Mouse (Mus musculus) intestine, embryonic 14.5 days (tissue): ENCODE measurements around the gene Setd1a. TPM values are rescaled to one million over a fixed set of nuclear protein-coding genes. Genes with fewer than 3 reads are reported as not detected.
A peak's percentile ranks its signal among the peaks of the same experiment; 100 is the strongest.

Experiments
- ATAC-seq: fragments of 200-750 bp; cut with Nextera tagmentation; replicated peaks from 2 replicates; pipeline ENCODE4 v1.8.0; 2017; ENCODE audit warnings: low read depth, moderate number of reproducible peaks, moderate TSS enrichment, moderate library complexity; ENCODE audit not compliant: low FRiP score, low TSS enrichment
- DNase-seq: peaks from one replicate; pipeline ENCODE4 v3.0.0-alpha.2; 2018; ENCODE audit warnings: low spot score
- H3K27ac ChIP-seq: fragments of 300-500 bp; sonication (generic); 2 replicates; pipeline ENCODE4 v1.5.1; 2014; ENCODE audit warnings: low read depth, mild to moderate bottlenecking, control low read depth
- H3K27me3 ChIP-seq: fragments of 300-500 bp; sonication (generic); replicated peaks from 2 replicates; pipeline ENCODE4 v1.6.1; 2014; ENCODE audit warnings: low read length, control low read depth; ENCODE audit not compliant: control insufficient read depth, insufficient read depth
- H3K36me3 ChIP-seq: fragments of 300-500 bp; sonication (generic); 2 replicates; pipeline ENCODE4 v1.6.1; 2014; ENCODE audit warnings: low read length, control low read depth; ENCODE audit not compliant: control insufficient read depth, insufficient read depth
- H3K4me1 ChIP-seq: fragments of 300-500 bp; sonication (generic); replicated peaks from 2 replicates; pipeline ENCODE4 v1.6.1; 2014; ENCODE audit warnings: low read length, control low read depth, mixed read lengths; ENCODE audit not compliant: control insufficient read depth, insufficient read depth
- H3K4me2 ChIP-seq: fragments of 300-500 bp; sonication (generic); 2 replicates; pipeline ENCODE4 v1.6.1; 2014; ENCODE audit warnings: low read length
- H3K4me3 ChIP-seq: fragments of 300-500 bp; sonication (generic); 2 replicates; pipeline ENCODE4 v1.5.1; 2014; ENCODE audit warnings: low read depth, low read length, control low read depth, mixed read lengths
- H3K9ac ChIP-seq: fragments of 300-500 bp; sonication (generic); 2 replicates; pipeline ENCODE4 v1.6.1; 2014; ENCODE audit warnings: mild to moderate bottlenecking, low read length
- H3K9me3 ChIP-seq: fragments of 300-500 bp; sonication (generic); 2 replicates; pipeline ENCODE4 v1.6.1; 2016; ENCODE audit warnings: low read length, control low read depth; ENCODE audit not compliant: control insufficient read depth
- WGBS: fragments of 180-500 bp; shearing (Covaris S2); extraction: QIAGEN DNeasy Blood & Tissue Kit; methylation state at CpG from one replicate; pipeline ENCODE4 v1.1.7; 2014; 5-methylcytosine and 5-hydroxymethylcytosine counted together
- polyA plus RNA-seq: library from polyadenylated mRNA; unstranded; fragments of >200 nt; fragmentation: Nextera tagmentation; extraction: Ambion mirVana; gene quantifications from 2 replicates; pipeline ENCODE4 v1.2.1, GENCODE M21; 2014

Setd1a gene
- polyA plus RNA-seq, 1 experiment from 2014 or later = 25.0 TPM

GRCm38 (mm10) chr7:127842001-127842718 lies 65.7 kb downstream of the Setd1a start:
- 0 out of 2 replicates have a peak, but pooled peaks cover 10% of the 10 kb centered on the region for H3K4me1 ChIP-seq
- WGBS = under 1% methylated on average over 40 of the region's 40 CpGs
- peak overlapping the region; percentile 94 for H3K4me3 ChIP-seq
- ATAC-seq (peak; percentile 37; the same call in 1 of the 2 replicates), DNase-seq (peak; percentile 80)
- no peaks in the 10 kb centered on the region for H3K27me3 ChIP-seq
- H3K27ac ChIP-seq = peak overlapping the region; percentile 87
- peaks cover 26% of the 10 kb centered on the region for H3K36me3 ChIP-seq
- peak overlapping the region; percentile 88 for H3K4me2 ChIP-seq
- H3K9ac ChIP-seq = peak overlapping the region; percentile 58
- no peaks in the 10 kb centered on the region for H3K9me3 ChIP-seq

Other genes starting within 250 kb of the Setd1a start
- gene Tmem265, start 215.3 kb upstream of the Setd1a start, polyA plus RNA-seq = 7.5 and 8.1 TPM in 2 replicates
- 42.0 and 49.4 TPM in 2 replicates for gene Phkg2, start 203.3 kb upstream of the Setd1a start, polyA plus RNA-seq
- gene Ccdc189, start 188.1 kb upstream of the Setd1a start, polyA plus RNA-seq = 6.9 and 7.7 TPM in 2 replicates
- 36.3 and 38.8 TPM in 2 replicates for gene Rnf40, start 187.9 kb upstream of the Setd1a start, polyA plus RNA-seq
- gene Zfp629, start 160.9 kb upstream of the Setd1a start, polyA plus RNA-seq = 12.9 and 16.7 TPM in 2 replicates
- 50.3 and 56.4 TPM in 2 replicates for gene Bcl7c, start 67.7 kb upstream of the Setd1a start, polyA plus RNA-seq
- 13.6 and 14.0 TPM in 2 replicates for gene Ctf1, start 63.9 kb upstream of the Setd1a start, polyA plus RNA-seq
- gene Ctf2, start 44.5 kb upstream of the Setd1a start, polyA plus RNA-seq = 0.27 and 0.30 TPM in 2 replicates
- gene Fbxl19, start 32.1 kb upstream of the Setd1a start, polyA plus RNA-seq = 3.3 and 4.2 TPM in 2 replicates
- gene Orai3, start 6.9 kb upstream of the Setd1a start, polyA plus RNA-seq = 17.1 and 21.9 TPM in 2 replicates
- 0.43 TPM in 1 of 2 replicates, not detected in the other for gene Gm49388, start 8.9 kb downstream of the Setd1a start, polyA plus RNA-seq
- gene Hsd3b7, start 23.9 kb downstream of the Setd1a start, polyA plus RNA-seq = 21.6 and 22.0 TPM in 2 replicates
- gene Stx4a, start 47.6 kb downstream of the Setd1a start, polyA plus RNA-seq = 21.7 and 28.1 TPM in 2 replicates
- 4.9 and 6.1 TPM in 2 replicates for gene Stx1b, start 47.9 kb downstream of the Setd1a start, polyA plus RNA-seq
- 15.0 and 16.3 TPM in 2 replicates for gene Zfp646, start 99.6 kb downstream of the Setd1a start, polyA plus RNA-seq
- gene Zfp668, start 100.2 kb downstream of the Setd1a start, polyA plus RNA-seq = 15.7 and 17.2 TPM in 2 replicates
- gene Prss53, start 114.3 kb downstream of the Setd1a start, polyA plus RNA-seq = 0.63 and 0.64 TPM in 2 replicates
- gene Gm21974, start 118.8 kb downstream of the Setd1a start, polyA plus RNA-seq = not detected in 2 replicates
- gene Vkorc1, start 118.9 kb downstream of the Setd1a start, polyA plus RNA-seq = 157 and 174 TPM in 2 replicates
- 188 and 189 TPM in 2 replicates for gene Bckdk, start 127.4 kb downstream of the Setd1a start, polyA plus RNA-seq
- gene Kat8, start 135.8 kb downstream of the Setd1a start, polyA plus RNA-seq = 37.9 and 41.9 TPM in 2 replicates
- gene Prss8, start 153.4 kb downstream of the Setd1a start, polyA plus RNA-seq = 39.8 and 41.6 TPM in 2 replicates
- 8.6 and 11.0 TPM in 2 replicates for gene Prss36, start 170.1 kb downstream of the Setd1a start, polyA plus RNA-seq
- 52.5 and 59.5 TPM in 2 replicates for gene Fus, start 190.8 kb downstream of the Setd1a start, polyA plus RNA-seq
- gene Pycard, start 217.2 kb downstream of the Setd1a start, polyA plus RNA-seq = 208 and 275 TPM in 2 replicates
- 0.16 TPM in 1 of 2 replicates, not detected in the other for gene Trim72, start 227.3 kb downstream of the Setd1a start, polyA plus RNA-seq